Mouse (Mus musculus) frontal cortex, adult 2 months (tissue): ENCODE results near the gene Atp5c1. TPM values are rescaled to one million over a fixed set of nuclear protein-coding genes. Genes with fewer than 3 reads are reported as not detected.

Experiments used
- DNase-seq, 2 experiments: peaks; one replicate each; pipeline ENCODE4 v3.0.0; 2022; ENCODE audit warnings: low spot score in 1 of 2; ENCODE audit errors: extremely low spot score in 1 of 2
- polyA plus RNA-seq: library from polyadenylated mRNA; depleted of rRNA; stranded (reverse); fragments of >200 nt; gene quantifications from 2 replicates; pipeline ENCODE4 v1.2.3, GENCODE M21; 2012; rRNA removed

The Atp5c1 gene
- polyA plus RNA-seq, 1 experiment: 438 TPM

- no peak for DNase-seq
Measured at GRCm38 (mm10) chr2:10051996-10052395, 28.3 kb downstream of the Atp5c1 start.

GRCm38 (mm10) chr2:10050878-10051277 is 29.4 kb downstream of the Atp5c1 start:
- peak; percentile 76 to 82 for DNase-seq

GRCm38 (mm10) chr2:10049456-10049855 is 30.9 kb downstream of the Atp5c1 start:
- DNase-seq: no peak

- DNase-seq: peak; percentile 80 to 95
Measured at GRCm38 (mm10) chr2:10048461-10048860, 31.8 kb downstream of the Atp5c1 start, which contains the start of gene Taf3. Gene Taf3, minus strand, starts transcription at chr2:10048596.

GRCm38 (mm10) chr2:10047758-10048436 is 32.4 kb downstream of the Atp5c1 start:
- no peak for DNase-seq

GRCm38 (mm10) chr2:10034976-10035375 is 45.3 kb downstream of the Atp5c1 start:
- no peak for DNase-seq

GRCm38 (mm10) chr2:10033684-10034083 is 46.6 kb downstream of the Atp5c1 start:
- no peak for DNase-seq

GRCm38 (mm10) chr2:10029755-10030154 is 50.6 kb downstream of the Atp5c1 start:
- DNase-seq: no peak

- peak; percentile 11 to 53 for DNase-seq
Measured at GRCm38 (mm10) chr2:10024264-10024663, 56.0 kb downstream of the Atp5c1 start.

- no peak for DNase-seq
Measured at GRCm38 (mm10) chr2:10021296-10021695, 59.0 kb downstream of the Atp5c1 start.

- no peak for DNase-seq
Measured at GRCm38 (mm10) chr2:10014951-10015635, 65.2 kb downstream of the Atp5c1 start.

GRCm38 (mm10) chr2:10010263-10010909 is 69.9 kb downstream of the Atp5c1 start:
- DNase-seq: peak in 1 of 2 experiments; percentile 66

- DNase-seq: no peak
Measured at GRCm38 (mm10) chr2:10009671-10010254, 70.5 kb downstream of the Atp5c1 start.

- DNase-seq: no peak
Measured at GRCm38 (mm10) chr2:10008593-10008992, 71.7 kb downstream of the Atp5c1 start.

Other genes with a start within 250 kb of the Atp5c1 start
- not detected in 2 replicates for gene 4930412O13Rik, start 199.3 kb downstream of the Atp5c1 start, polyA plus RNA-seq
- gene 9230102O04Rik, start 191.0 kb downstream of the Atp5c1 start, polyA plus RNA-seq: not detected in 2 replicates
- gene Gata3, start 190.5 kb downstream of the Atp5c1 start, polyA plus RNA-seq: 0.19 TPM in 1 of 2 replicates, not detected in the other
- 9.9 and 11.3 TPM in 2 replicates for gene Taf3, start 31.9 kb downstream of the Atp5c1 start, polyA plus RNA-seq
- gene Kin, start 83 bp upstream of the Atp5c1 start, polyA plus RNA-seq: 12.7 and 14.7 TPM in 2 replicates
- gene Itih2, start 50.9 kb upstream of the Atp5c1 start, polyA plus RNA-seq: 4.9 and 6.9 TPM in 2 replicates
- gene Itih5, start 73.1 kb upstream of the Atp5c1 start, polyA plus RNA-seq: 12.0 and 14.4 TPM in 2 replicates